Mouse (Mus musculus) embryo, embryonic 11 days (tissue): ENCODE measurements around the gene Rimbp2.

Source experiments
- DNase-seq: peaks from one replicate; pipeline ENCODE4 v3.0.0-alpha.2; 2015

Gene Rimbp2

GRCm38 (mm10) chr5:128925073-128925472 lies 28.2 kb downstream of the Rimbp2 start:
- no peak for DNase-seq

GRCm38 (mm10) chr5:128920112-128920511 lies 33.2 kb downstream of the Rimbp2 start:
- no peak for DNase-seq

DNA sequence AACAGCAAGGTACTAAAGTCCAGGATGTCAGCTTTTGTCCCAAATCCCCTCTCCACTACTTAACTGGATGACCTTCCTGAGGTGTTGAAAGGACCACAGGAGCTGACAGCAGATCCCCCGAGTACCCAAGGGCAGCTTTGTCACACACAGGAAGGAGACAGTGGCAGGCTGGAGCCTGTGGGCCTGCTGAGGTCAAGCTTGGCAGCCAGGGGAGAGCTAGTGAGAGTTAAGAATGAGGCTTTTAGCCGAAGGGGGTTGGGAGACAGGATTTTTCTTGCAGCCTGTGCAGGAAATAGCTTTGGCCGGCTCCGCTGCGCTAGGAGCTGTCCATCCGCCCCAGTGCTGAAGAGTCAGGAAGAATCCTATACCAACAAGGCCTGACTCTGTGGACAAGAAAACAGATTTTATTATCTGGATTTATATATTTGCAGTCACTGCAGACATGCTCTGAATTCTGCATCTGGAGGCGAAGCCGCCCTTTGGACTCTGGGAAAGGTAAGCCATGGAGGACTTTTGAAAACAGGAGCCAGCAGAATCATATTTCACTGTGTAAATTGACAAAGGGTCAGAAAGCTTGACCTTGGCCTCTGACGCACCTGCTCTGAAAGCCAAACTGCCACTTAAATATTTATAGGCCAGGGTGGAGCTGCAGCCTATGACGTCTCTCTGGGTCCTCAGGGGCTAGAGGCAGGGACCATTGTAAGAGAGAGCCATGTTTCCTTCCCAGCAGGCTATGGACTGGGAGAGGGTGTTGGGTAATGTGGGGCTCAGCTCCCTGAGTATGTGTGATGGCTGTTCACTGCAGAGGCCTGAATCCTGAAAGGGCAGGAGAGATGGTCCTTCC lies 35.9 kb downstream of the Rimbp2 start:
- peak; percentile 89 for DNase-seq

- no peak for DNase-seq
Observed at GRCm38 (mm10) chr5:128913820-128914219, 39.5 kb downstream of the Rimbp2 start.

- DNase-seq: no peak
Observed at GRCm38 (mm10) chr5:128912374-128912773, 40.9 kb downstream of the Rimbp2 start.

DNA sequence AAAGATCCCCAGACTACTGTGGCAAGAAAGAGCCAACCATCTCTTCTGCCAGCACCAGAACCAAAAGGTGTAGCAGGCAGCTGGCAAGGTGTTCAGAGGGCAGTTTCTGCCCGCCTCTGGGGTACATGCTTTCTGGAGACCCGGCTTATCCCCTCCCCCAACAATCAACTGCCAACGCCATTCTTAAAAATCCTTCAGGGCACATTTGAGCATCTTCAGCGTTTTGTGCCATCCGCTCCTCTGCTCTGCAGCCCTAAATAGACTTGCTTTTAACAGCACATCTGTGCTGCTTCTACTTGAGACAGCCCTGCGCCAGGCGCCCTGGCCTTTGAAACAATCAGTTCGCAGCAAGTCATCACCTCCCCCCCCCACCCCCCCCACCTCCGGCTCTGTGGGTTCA lies 41.7 kb downstream of the Rimbp2 start:
- DNase-seq: no peak

DNA sequence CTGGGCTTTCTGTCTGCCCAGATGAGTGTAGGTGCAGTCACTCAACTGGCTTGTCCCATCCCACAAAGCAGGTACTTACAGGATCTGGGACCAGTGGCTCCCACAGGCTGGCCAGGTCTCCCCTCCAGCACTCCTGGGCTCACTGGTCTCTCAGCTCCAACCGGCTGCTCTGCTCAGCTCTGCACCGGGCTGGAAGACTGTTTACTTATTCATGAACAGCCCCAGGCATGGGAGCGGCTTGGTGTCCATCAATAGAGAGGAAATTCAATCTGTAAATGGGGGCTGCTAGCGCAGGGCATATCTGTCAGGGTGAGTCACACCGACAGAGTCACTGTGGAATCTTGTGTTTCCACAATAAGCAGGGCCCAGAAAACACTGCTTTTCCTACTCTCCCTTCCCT lies 49.2 kb downstream of the Rimbp2 start:
- DNase-seq: peak; percentile 47

DNA sequence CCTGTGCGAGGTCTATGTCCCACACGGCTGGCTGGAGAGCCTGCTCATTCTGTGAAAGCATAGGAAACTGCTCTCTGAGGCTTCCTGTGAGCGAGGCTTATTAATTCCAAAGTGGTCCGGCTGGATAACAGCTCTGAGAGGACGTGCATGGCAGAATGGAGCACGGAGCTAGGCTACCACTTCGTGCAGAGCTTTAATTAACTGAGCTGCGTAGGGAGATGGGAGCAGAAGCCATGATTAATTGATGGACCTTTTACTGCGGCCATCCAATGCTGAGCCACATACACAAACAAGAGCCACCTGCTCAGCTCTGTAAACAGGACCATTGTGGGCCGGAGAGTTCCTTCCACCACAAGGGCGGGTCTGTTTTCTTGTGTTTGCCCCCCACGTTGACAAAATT lies 50.2 kb downstream of the Rimbp2 start:
- no peak for DNase-seq

DNA sequence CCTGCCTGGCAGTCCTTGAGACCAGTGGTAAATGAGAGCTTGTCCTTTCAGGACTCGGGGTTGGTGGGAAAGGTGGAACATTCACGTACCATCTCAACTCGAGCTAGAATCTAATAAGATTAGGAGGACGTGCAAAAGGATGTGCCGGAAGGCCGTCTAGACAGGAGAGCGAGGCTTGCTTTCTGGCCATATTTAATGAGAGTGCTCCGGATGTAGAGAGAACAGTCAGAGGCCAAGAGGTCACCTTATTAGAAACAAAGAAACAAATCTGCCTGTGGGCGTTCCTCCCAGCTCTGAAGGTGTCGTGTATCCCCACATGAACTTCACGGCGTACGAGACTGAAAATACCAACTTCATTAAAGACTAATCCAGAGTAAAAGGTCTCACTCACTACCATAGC lies 53.3 kb downstream of the Rimbp2 start:
- peak; percentile 43 for DNase-seq

GRCm38 (mm10) chr5:128894921-128895320 lies 58.4 kb downstream of the Rimbp2 start:
- DNase-seq: no peak

- DNase-seq: no peak
Observed at GRCm38 (mm10) chr5:128887546-128887945, 65.7 kb downstream of the Rimbp2 start.

DNA sequence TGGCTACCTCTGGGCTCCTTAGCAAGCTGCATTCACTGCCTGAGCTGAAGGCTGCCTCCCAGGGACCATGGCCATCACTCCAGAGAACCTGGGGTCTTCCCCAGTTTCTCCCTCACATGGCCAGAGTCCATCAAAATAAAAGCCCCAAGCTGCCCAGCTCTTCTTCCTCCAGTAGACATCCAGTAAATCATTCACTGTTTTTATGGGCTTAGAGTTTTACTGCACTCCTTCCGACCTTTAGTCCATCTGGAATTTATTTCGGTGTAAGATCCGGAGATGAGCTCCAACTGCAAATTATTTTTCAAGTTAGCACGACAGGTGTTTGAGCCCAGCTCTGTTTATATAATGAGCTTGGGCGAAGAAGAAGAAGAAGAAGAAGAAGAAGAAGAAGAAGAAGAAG lies 69.0 kb downstream of the Rimbp2 start:
- DNase-seq: no peak

DNA sequence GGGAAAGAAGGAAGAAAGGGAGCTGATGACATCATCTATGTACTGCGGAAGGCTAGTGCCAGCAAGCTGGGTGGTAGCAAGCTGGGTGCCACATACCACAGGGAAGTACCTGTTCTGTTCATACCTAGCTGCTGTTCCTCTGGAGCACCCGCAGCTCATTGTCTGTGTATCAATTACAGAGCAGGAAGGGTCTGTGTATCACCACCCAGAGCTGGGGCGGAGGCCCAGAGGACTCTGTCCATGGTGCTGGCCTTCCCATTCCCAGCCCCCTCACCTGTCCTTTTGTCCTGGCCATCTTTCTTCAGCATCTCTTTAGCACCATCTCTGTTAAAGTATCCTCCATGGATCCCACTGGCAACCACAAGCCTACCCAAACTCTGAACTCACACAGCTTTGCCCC lies 74.2 kb downstream of the Rimbp2 start:
- peak; percentile 58 for DNase-seq

GRCm38 (mm10) chr5:128877425-128878035 lies 75.8 kb downstream of the Rimbp2 start:
- DNase-seq: no peak

- no peak for DNase-seq
Observed at GRCm38 (mm10) chr5:128871706-128872105, 81.6 kb downstream of the Rimbp2 start.

DNA sequence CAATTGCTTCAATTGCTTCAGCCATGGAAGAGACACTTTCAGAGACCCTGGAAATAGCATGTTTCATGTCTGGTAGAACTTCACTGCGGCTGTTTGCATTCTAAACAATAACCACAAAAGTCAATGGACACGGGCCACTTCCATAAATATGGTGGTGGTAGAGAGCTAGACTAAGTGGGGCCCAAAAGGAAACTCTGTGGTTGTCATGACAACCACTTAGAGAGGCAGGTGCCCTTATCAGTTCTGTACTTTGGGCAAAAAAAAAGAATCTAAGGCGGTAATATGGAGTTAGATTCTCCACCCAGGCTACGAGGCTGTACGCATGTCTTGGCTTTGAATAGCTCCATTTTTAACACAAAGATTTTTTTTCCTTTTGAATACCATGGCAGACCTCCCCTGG lies 86.5 kb downstream of the Rimbp2 start:
- no peak for DNase-seq

DNA sequence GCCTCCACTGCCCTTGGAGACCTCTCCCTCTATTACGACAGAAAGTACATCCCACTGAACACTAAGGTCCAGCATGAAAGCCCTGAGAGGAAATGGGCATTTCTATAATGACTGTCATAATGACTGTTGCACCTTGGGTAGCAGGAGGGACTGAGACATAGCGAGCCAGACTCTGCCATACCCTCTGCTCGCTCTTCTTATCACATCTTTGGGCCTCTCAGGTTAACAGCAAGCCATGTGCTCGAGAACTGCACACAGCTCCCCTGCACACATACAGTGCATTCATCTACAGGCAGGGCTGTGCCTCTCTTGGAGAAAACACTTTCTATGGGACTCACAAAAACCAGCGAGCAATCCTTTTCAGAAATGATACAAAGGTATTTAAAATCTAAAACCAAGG lies 87.0 kb downstream of the Rimbp2 start:
- no peak for DNase-seq

DNA sequence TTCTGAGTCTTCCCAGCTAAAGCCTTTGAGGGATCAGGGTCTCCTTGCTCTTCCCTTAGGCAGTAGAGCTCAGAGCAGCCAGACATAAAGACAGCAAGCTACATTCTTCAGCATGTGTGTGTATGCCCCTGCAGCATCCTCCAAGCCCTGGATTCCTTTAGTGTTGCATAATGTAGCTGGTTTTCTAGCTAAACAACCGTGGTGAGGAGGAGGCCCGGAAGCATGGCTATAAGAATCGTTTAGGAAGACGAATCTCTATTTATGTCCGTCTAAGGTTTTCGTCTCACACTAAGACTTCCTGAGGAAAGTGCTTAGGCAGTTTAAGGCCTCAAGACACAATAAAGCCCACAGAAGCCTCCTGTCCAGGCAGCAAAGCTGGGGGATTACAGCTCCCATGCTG lies 89.8 kb downstream of the Rimbp2 start:
- no peak for DNase-seq

- DNase-seq: no peak
Observed at GRCm38 (mm10) chr5:128860907-128861306, 92.4 kb downstream of the Rimbp2 start.

- peak; percentile 65 for DNase-seq
Observed at GRCm38 (mm10) chr5:128852791-128853190, 100.5 kb downstream of the Rimbp2 start.

DNA sequence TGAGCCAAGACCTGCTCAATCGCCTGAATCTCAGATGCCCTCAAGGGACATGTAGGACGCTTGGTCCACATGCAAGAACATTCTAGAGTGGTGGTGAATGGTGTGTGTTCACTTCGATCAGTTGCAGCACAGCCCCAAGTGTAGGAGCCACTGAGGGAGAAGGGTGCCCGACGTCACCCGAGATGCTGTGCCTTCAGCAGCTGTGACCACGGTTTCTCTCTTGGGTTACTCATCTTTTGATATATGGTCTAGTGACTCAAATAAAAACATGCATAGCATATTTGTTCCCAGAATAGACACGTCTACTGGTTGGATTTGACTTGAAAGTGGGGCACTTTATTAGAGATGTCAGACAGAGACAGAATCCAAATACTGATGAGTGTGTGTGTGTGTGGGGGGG lies 105.5 kb downstream of the Rimbp2 start:
- DNase-seq: no peak

DNA sequence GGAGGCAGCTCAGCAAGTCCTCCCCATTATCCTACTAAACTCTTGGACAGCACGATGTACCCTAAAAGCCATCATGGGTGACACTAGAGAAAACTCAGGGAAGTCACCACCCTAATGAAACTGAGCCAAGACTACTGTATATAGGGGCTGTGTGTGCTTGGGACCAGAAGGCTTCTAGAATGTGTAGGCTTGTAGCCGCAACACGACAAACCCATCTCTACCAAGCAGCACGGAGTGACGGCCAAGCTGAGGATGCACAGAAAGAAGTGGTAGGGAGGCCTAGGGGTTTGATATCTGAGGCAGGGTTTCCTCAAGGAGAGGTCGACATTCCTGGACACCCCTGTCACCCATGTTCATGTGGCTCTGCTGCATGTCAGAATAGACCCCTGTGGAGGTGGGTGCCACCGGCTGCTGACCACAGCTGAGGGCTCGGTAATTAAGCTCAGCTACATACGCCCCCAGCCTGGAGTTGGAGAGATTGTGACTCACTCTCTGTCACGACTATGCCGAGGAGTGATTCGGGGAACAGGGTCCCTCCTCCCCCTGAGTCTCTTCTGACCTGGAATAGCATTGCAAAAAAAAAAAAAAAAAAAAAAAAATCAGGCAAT lies 106.7 kb downstream of the Rimbp2 start:
- DNase-seq: no peak

- no peak for DNase-seq
Observed at GRCm38 (mm10) chr5:128845033-128845432, 108.3 kb downstream of the Rimbp2 start.

DNA sequence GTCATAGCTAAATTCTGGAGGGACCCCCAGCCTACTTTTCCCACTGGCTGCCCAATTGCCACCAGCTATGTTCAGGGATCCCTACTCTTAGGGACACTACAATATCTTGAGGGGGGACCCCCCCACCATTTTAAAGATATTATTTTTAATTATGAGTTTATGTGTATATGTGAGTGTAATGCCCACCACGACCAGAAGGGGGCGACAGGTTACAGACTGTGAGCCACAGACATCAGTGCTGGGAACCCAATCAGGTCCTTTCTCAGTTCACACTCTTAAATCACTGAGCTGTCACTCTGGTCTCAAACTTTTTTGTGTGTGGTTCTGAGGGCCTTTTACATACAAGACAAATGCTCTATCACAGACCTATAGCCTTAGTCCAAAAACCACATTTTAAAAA lies 109.3 kb downstream of the Rimbp2 start:
- no peak for DNase-seq
